Mouse (Mus musculus) gastrocnemius, postnatal 10 days (tissue): ENCODE measurements around the gene Gadd45b. TPM values are rescaled to one million over a fixed set of nuclear protein-coding genes. Genes with fewer than 3 reads are reported as not detected.

Source experiments
- DNase-seq: peaks from one replicate; pipeline ENCODE4 v3.0.0; 2021; ENCODE audit warnings: mixed read lengths
- total RNA-seq, 2 experiments: library from RNA; stranded (reverse); gene quantifications; 2 replicates each; pipeline ENCODE4 v1.2.3; 2021

Gene Gadd45b
- total RNA-seq, 2 experiments from 2014 or later = 9.0 to 15.9 TPM

DNA sequence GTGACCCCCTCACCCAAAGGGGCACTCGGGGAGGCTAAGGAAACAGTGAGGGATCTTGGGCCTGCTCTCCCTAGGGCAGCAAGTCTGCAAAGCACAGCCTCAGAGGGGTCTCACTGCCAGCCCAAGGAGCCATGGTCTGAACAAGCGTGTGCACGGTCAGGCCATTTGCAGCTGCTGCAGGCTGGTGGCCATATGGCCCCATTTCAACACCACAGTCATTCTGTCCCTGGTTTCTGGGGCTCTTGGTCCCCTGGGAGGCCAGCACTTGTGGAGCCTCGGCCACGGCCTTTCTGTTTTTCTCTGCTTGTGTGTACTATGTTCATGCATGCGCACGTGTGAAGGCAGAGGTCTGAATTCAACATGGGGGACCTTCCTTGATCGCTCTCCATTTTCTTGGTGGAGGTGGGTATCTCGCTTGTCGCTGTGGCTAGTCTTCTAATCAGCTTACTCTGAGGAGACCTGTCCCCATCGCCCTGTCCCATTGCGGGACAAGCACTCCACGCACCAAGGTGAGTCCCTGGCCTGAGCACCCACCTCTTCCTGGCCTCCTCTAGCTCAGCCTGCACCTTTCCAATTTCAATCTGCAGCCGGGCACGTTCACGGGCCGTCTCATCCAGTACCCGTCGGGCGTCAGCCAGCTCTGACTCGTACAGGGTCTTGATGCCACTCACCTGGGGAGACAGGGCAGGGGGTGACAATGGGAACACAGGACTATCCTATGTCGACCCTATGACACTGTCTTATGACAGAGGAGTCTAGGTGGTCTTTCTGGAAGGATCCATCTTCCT is 20.3 kb upstream of the Gadd45b start:
- peak; percentile 58 for DNase-seq

DNA sequence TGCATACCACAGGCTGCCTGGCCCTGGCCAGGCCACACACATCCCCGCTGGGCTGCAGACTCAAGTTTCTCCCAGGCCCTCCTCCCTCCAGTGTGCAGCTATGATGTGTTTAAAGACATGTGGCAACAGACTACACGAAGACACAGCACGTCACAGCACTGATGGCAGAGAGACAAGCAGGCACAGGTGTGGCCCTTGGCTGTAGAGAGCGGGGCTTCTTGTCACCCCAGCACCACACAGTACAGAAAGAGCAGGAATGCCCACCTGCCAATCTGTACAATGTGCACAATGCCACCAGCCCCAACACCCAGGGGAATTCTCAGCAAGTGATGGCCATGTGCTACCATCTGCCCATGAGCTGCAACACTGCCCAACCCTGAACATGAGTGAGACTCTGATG is 18.5 kb upstream of the Gadd45b start:
- DNase-seq = no peak

DNA sequence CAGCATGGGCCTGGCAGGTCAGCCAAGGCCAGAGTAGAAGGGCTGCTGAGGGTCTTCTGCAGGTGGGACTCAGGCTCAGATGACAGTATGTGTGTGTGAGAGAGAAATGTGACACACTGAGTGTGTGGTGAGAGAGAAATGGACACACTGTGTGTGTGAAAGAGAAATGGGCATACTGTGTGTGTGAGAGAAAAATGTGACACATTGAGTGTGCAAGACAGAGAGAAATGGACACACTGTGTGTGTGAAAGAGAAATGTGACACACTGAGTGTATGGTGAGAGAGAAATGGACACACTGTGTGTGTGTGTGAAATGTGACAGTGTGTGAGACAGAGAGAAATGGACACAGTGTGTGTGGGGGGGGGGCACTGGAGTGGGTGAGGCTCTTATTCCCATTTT is 18.0 kb upstream of the Gadd45b start:
- DNase-seq = no peak

DNA sequence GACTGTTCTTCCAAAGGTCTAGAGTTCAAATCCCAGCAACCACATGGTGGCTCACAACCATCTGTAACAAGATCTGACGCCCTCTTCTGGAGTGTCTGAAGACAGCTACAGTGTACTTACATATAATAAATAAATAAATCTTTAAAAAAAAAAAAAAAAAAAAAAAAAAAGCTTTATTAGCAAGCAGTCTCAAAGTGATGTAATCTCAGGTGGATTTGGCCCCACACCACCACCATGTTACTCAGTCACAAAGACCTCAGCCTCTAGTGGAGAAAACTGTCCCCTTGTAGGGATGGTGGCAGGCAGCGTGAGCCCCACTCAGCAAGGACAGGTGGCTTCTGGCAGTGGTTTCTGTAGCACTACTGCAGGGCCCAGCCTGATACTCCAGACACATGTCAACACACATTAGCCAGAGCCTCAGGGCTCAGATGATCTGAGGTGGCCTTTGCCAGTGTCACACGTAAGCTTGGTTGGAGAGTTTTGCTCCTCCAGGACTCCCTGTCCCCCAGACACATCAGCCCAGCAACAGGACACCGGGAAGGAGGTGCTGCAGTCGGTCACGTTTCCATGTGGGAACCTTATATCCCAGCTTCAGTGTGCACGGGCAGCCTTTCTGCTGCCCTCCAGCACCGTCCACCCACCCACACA is 16.4 kb upstream of the Gadd45b start:
- no peak for DNase-seq

- DNase-seq = peak; percentile 64
These were observed 15.6 kb upstream of the Gadd45b start for GRCm38 (mm10) chr10:80914253-80914656.

GRCm38 (mm10) chr10:80915260-80915659 is 14.6 kb upstream of the Gadd45b start:
- no peak for DNase-seq

DNA sequence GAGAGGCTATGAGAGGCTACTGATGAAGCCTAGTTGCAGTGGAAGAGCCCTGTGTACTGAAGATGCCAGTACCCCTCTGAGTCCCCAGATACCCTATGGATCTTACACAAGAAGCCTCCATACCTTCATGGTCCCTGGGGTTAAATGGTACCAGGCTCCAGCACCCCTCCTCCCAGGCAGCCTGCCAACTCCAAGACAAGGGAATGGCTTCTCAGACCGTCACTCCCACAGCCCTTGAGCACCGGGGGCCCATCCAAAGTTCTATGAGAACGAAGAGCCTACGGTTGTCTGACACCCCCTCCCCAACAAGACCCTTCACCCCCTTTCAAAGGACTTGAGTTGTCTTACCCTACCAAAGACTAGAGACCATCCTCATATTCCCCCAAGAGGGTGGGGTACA is 14.1 kb upstream of the Gadd45b start:
- DNase-seq = no peak

GRCm38 (mm10) chr10:80917336-80917778 is 12.5 kb upstream of the Gadd45b start:
- DNase-seq = no peak

DNA sequence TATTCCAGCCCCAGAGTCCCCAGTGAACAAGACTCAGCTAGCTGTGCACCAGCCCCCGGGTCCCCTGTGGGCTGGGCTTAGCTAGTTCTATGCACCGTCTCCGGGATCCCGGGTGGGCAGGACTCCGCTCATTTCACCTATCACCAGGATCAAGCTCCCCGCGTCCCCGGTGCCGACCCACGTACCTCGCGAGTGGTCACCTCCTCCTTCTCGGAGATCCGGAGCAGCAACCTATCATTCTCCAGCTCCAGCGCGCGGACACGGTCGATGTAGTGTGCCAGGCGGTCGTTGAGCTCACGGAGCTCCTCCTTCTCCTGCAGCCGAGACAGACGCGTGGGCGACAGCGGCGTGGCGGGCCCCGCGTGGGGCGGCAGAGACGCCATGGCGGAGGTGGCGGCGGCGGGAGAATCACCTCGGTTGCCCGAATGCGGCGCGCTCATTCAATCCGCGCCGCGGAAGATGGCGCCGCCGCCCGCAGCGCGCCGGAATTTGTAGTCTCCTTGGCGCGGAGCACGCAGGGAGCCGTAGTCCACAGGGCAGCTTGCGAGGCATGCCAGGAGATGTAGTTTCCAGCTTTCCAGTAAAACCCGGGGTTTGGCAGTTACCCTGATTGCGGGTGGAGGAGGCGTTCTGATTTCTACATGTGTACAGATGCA is 12.0 kb upstream of the Gadd45b start, which contains the start of gene Lmnb2:
Gene Lmnb2, minus strand, starts transcription at position 467 of the 656 bp plus-strand sequence.
- peak; percentile 77 for DNase-seq

- DNase-seq = no peak
These were observed 8.0 kb upstream of the Gadd45b start for GRCm38 (mm10) chr10:80921923-80922322.

DNA sequence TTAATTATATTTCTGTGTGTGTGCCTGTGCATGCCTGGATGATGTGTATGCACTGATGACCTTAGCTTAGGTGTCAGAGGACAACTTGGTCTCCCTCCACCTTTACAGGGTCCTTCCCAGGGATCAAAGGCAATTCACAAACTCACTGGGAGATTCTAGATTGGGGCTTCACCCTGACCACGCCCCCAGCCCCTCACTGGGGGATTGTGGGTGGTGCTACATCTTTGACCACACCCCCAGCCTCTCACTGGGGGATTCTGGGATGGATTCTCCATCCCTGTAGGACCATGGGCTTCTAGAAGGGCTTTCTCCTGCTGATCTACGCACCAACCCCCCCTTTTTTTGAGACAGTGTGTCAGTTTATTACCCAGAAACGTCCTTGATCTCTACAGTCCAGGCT is 4.4 kb upstream of the Gadd45b start:
- no peak for DNase-seq

- DNase-seq = peak; percentile 91
These were observed 1.1 kb upstream of the Gadd45b start for GRCm38 (mm10) chr10:80928586-80929298.

DNA sequence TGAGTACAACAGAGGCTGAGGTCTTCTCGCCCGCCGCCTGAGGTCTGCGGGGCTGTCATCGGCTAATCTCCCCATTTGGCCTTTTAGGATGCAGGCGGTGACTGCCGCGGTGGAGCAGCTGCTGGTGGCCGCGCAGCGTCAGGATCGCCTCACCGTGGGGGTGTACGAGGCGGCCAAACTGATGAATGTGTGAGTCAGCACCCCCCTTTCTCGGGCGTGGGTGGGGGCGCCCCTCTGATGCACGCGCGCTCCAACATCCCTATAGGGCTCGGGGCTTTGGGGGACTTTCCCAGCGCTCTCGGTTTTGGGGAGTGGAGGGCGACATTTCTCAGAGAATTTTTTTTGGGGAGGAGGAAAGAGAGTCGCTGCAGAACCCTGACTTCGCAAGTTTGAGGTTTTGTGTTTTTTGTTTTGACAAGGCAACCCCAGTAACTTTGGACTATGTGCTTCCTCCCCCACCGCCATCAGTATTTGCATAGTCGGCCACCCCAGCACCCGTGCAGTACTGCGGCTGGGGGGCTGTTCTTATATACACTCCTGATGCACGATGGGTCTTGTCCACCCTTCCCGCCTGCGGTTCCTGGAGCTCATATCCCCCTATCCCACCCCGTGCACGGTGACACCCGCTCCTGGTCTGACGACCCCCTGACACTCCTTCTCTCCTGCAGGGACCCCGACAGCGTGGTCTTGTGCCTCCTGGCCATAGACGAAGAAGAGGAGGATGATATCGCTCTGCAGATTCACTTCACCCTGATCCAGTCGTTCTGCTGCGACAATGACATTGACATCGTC is 684 bp downstream of the Gadd45b start:
- DNase-seq = peak; percentile 60

GRCm38 (mm10) chr10:80931153-80931671 is 1.3 kb downstream of the Gadd45b start:
- DNase-seq = peak; percentile 55

GRCm38 (mm10) chr10:80931695-80932094 is 1.8 kb downstream of the Gadd45b start:
- no peak for DNase-seq

GRCm38 (mm10) chr10:80932206-80932605 is 2.3 kb downstream of the Gadd45b start:
- peak; percentile 41 for DNase-seq

- DNase-seq = peak; percentile 37
These were observed 3.0 kb downstream of the Gadd45b start for GRCm38 (mm10) chr10:80932700-80933420.

- no peak for DNase-seq
These were observed 3.6 kb downstream of the Gadd45b start for GRCm38 (mm10) chr10:80933421-80933979.

GRCm38 (mm10) chr10:80934136-80934985 is 4.5 kb downstream of the Gadd45b start:
- DNase-seq = no peak
